Mouse (Mus musculus) lung, embryonic 16.5 days (tissue): Measurements from ENCODE around the gene Mcu. TPM values are rescaled to one million over a fixed set of nuclear protein-coding genes. Genes with fewer than 3 reads are reported as not detected.
A peak's percentile ranks its signal among the peaks of the same experiment; 100 is the strongest.

Experiments
- ATAC-seq: fragments of 200-750 bp; cut with Nextera tagmentation; 2 replicates; pipeline ENCODE4 v1.8.0; 2017; ENCODE audit warnings: low read depth, mild to moderate bottlenecking, moderate library complexity
- H3K27ac ChIP-seq: fragments of 300-500 bp; sonication (generic); 2 replicates; pipeline ENCODE4 v1.5.1; 2014; ENCODE audit warnings: mild to moderate bottlenecking, control low read depth, low read length
- H3K27me3 ChIP-seq: fragments of 300-500 bp; sonication (generic); 2 replicates; pipeline ENCODE4 v1.6.1; 2014; ENCODE audit warnings: low read depth, low read length, mixed read lengths; ENCODE audit not compliant: control insufficient read depth, insufficient read depth
- H3K36me3 ChIP-seq: fragments of 300-500 bp; sonication (generic); 2 replicates; pipeline ENCODE4 v1.6.1; 2014; ENCODE audit warnings: low read length; ENCODE audit not compliant: control insufficient read depth, insufficient read depth
- H3K4me1 ChIP-seq: fragments of 300-500 bp; sonication (generic); replicated peaks from 2 replicates; pipeline ENCODE4 v1.6.1; 2014; ENCODE audit warnings: low read length, mixed read lengths; ENCODE audit not compliant: control insufficient read depth, insufficient read depth
- H3K4me2 ChIP-seq: fragments of 300-500 bp; sonication (generic); 2 replicates; pipeline ENCODE4 v1.6.1; 2014; ENCODE audit warnings: low read depth, low read length, control low read depth
- H3K4me3 ChIP-seq: fragments of 300-500 bp; sonication (generic); 2 replicates; pipeline ENCODE4 v1.5.1; 2014; ENCODE audit warnings: mild to moderate bottlenecking, low read length, control low read depth
- H3K9ac ChIP-seq: fragments of 300-500 bp; sonication (generic); 2 replicates; pipeline ENCODE4 v1.6.1; 2014; ENCODE audit warnings: low read length, control low read depth
- H3K9me3 ChIP-seq: fragments of 300-500 bp; sonication (generic); 2 replicates; pipeline ENCODE4 v1.6.1; 2016; ENCODE audit warnings: low read length; ENCODE audit not compliant: control insufficient read depth
- WGBS: fragments of 180-500 bp; shearing (Covaris S2); extraction: QIAGEN DNeasy Blood & Tissue Kit; methylation state at CpG from one replicate; pipeline ENCODE4 v1.1.7; 2014; 5-methylcytosine and 5-hydroxymethylcytosine counted together
- polyA plus RNA-seq: library from polyadenylated mRNA; unstranded; fragments of >200 nt; fragmentation: Nextera tagmentation; extraction: Ambion mirVana; gene quantifications from 2 replicates; pipeline ENCODE4 v1.2.1, GENCODE M21; 2015

Gene Mcu
- polyA plus RNA-seq, 1 experiment from 2014 or later: 33.3 TPM

- Histone ChIP-seq H3K4me2 (no peak overlapping the region), H3K4me1 (peaks cover 5% of the 10 kb centered on the region)
- WGBS: 86% methylated on average over 13 of the region's 13 CpGs
Measured at GRCm38 (mm10) chr10:59566968-59567367, 49.5 kb downstream of the Mcu start.

GRCm38 (mm10) chr10:59565995-59566410 is 50.5 kb downstream of the Mcu start:
- WGBS: 60% methylated on average over 2 of the region's 2 CpGs
- H3K36me3 ChIP-seq: no peaks in the 10 kb centered on the region
- H3K4me1 ChIP-seq: peaks cover 5% of the 10 kb centered on the region; the same call in 1 of the 2 replicates
- H3K27ac ChIP-seq: no peak overlapping the region
- no peak overlapping the region for H3K9ac ChIP-seq
- no peaks in the 10 kb centered on the region for H3K27me3 ChIP-seq
- no peak overlapping the region for H3K4me3 ChIP-seq
- no peak overlapping the region for H3K4me2 ChIP-seq
- ATAC-seq: peak; percentile 51; the same call in 1 of the 2 replicates
- no peaks in the 10 kb centered on the region for H3K9me3 ChIP-seq

More at GRCm38 (mm10) chr10:59566968-59567367, 49.5 kb downstream of the Mcu start:
- H3K27ac ChIP-seq: no peak overlapping the region
- no peaks in the 10 kb centered on the region for H3K36me3 ChIP-seq
- ATAC-seq: no peak
- H3K4me3 ChIP-seq: no peak overlapping the region
- no peaks in the 10 kb centered on the region for H3K9me3 ChIP-seq
- no peaks in the 10 kb centered on the region for H3K27me3 ChIP-seq
- no peak overlapping the region for H3K9ac ChIP-seq

GRCm38 (mm10) chr10:59564551-59564950 is 51.9 kb downstream of the Mcu start:
- no peak overlapping the region for H3K9ac ChIP-seq
- no peaks in the 10 kb centered on the region for H3K9me3 ChIP-seq
- no peak overlapping the region for H3K27ac ChIP-seq
- no peaks in the 10 kb centered on the region for H3K27me3 ChIP-seq
- H3K36me3 ChIP-seq: no peaks in the 10 kb centered on the region
- H3K4me1 ChIP-seq: 0 out of 2 replicates have a peak, but pooled peaks cover 2% of the 10 kb centered on the region
- no peak overlapping the region for H3K4me2 ChIP-seq
- H3K4me3 ChIP-seq: no peak overlapping the region
- 82% methylated on average over 5 of the region's 5 CpGs for WGBS
- ATAC-seq: no peak

- 36% methylated on average over 4 of the region's 4 CpGs for WGBS
- Histone ChIP-seq H3K9ac (no peak overlapping the region), H3K4me1 (no peaks in the 10 kb centered on the region), H3K4me2 (no peak overlapping the region), H3K27me3 (no peaks in the 10 kb centered on the region), H3K9me3 (no peaks in the 10 kb centered on the region), H3K4me3 (no peak overlapping the region), H3K27ac (no peak overlapping the region), H3K36me3 (no peaks in the 10 kb centered on the region)
- no peak for ATAC-seq
Measured at GRCm38 (mm10) chr10:59562511-59562910, 54.0 kb downstream of the Mcu start.

- H3K4me1 ChIP-seq: no peaks in the 10 kb centered on the region
- 91% methylated on average over 5 of the region's 5 CpGs for WGBS
- no peak overlapping the region for H3K4me2 ChIP-seq
- H3K27ac ChIP-seq: no peak overlapping the region
- ATAC-seq: no peak
- no peak overlapping the region for H3K4me3 ChIP-seq
- no peak overlapping the region for H3K9ac ChIP-seq
- no peaks in the 10 kb centered on the region for H3K36me3 ChIP-seq
- H3K27me3 ChIP-seq: no peaks in the 10 kb centered on the region
- no peaks in the 10 kb centered on the region for H3K9me3 ChIP-seq
Measured at GRCm38 (mm10) chr10:59560126-59560525, 56.4 kb downstream of the Mcu start.

- no peaks in the 10 kb centered on the region for H3K36me3 ChIP-seq
- H3K9me3 ChIP-seq: peaks cover 3% of the 10 kb centered on the region; the same call in 1 of the 2 replicates
- H3K9ac ChIP-seq: no peak overlapping the region
- no peak overlapping the region for H3K4me3 ChIP-seq
- H3K4me1 ChIP-seq: no peaks in the 10 kb centered on the region
- no peak overlapping the region for H3K4me2 ChIP-seq
- 87% methylated on average over 4 of the region's 4 CpGs for WGBS
- H3K27me3 ChIP-seq: no peaks in the 10 kb centered on the region
- ATAC-seq: no peak
- no peak overlapping the region for H3K27ac ChIP-seq
Measured at GRCm38 (mm10) chr10:59558602-59559001, 57.9 kb downstream of the Mcu start.

- ATAC-seq: no peak
- peaks cover 3% of the 10 kb centered on the region; the same call in 1 of the 2 replicates for H3K9me3 ChIP-seq
- no peak overlapping the region for H3K9ac ChIP-seq
- no peak overlapping the region for H3K4me3 ChIP-seq
- H3K27me3 ChIP-seq: no peaks in the 10 kb centered on the region
- no peak overlapping the region for H3K4me2 ChIP-seq
- WGBS: 82% methylated on average over 5 of the region's 5 CpGs
- H3K36me3 ChIP-seq: no peaks in the 10 kb centered on the region
- no peaks in the 10 kb centered on the region for H3K4me1 ChIP-seq
- H3K27ac ChIP-seq: no peak overlapping the region
Measured at GRCm38 (mm10) chr10:59558164-59558563, 58.3 kb downstream of the Mcu start.

- no peak for ATAC-seq
- WGBS: 30% methylated on average over 5 of the region's 5 CpGs
- Histone ChIP-seq H3K27me3 (no peaks in the 10 kb centered on the region), H3K4me1 (no peaks in the 10 kb centered on the region; the same call in 1 of the 2 replicates), H3K9ac (no peak overlapping the region), H3K4me2 (no peak overlapping the region), H3K27ac (no peak overlapping the region), H3K4me3 (no peak overlapping the region), H3K36me3 (no peaks in the 10 kb centered on the region), H3K9me3 (peaks cover 3% of the 10 kb centered on the region; the same call in 1 of the 2 replicates)
Measured at GRCm38 (mm10) chr10:59556541-59556940, 60.0 kb downstream of the Mcu start.

GRCm38 (mm10) chr10:59554243-59554642 is 62.2 kb downstream of the Mcu start:
- Histone ChIP-seq H3K4me2 (no peak overlapping the region), H3K9ac (no peak overlapping the region), H3K9me3 (peaks cover 3% of the 10 kb centered on the region; the same call in 1 of the 2 replicates), H3K27ac (no peak overlapping the region), H3K27me3 (no peaks in the 10 kb centered on the region), H3K36me3 (no peaks in the 10 kb centered on the region), H3K4me3 (no peak overlapping the region), H3K4me1 (no peaks in the 10 kb centered on the region; the same call in 1 of the 2 replicates)
- WGBS: 96% methylated on average over 1 of the region's 1 CpGs
- no peak for ATAC-seq

- H3K27ac ChIP-seq: no peak overlapping the region
- no peaks in the 10 kb centered on the region for H3K36me3 ChIP-seq
- H3K9ac ChIP-seq: no peak overlapping the region
- ATAC-seq: no peak
- no peaks in the 10 kb centered on the region; the same call in 1 of the 2 replicates for H3K4me1 ChIP-seq
- H3K27me3 ChIP-seq: no peaks in the 10 kb centered on the region
- H3K9me3 ChIP-seq: peaks cover 3% of the 10 kb centered on the region; the same call in 1 of the 2 replicates
- WGBS: 53% methylated on average over 1 of the region's 1 CpGs
- no peak overlapping the region for H3K4me2 ChIP-seq
- no peak overlapping the region for H3K4me3 ChIP-seq
Measured at GRCm38 (mm10) chr10:59552456-59552855, 64.0 kb downstream of the Mcu start.
